Mouse (Mus musculus) lung, postnatal 14 days (tissue): ENCODE results near the gene Nr1i3.

Source experiments
- DNase-seq: peaks from one replicate; pipeline ENCODE4 v3.0.0; 2021

Nr1i3 gene

DNA sequence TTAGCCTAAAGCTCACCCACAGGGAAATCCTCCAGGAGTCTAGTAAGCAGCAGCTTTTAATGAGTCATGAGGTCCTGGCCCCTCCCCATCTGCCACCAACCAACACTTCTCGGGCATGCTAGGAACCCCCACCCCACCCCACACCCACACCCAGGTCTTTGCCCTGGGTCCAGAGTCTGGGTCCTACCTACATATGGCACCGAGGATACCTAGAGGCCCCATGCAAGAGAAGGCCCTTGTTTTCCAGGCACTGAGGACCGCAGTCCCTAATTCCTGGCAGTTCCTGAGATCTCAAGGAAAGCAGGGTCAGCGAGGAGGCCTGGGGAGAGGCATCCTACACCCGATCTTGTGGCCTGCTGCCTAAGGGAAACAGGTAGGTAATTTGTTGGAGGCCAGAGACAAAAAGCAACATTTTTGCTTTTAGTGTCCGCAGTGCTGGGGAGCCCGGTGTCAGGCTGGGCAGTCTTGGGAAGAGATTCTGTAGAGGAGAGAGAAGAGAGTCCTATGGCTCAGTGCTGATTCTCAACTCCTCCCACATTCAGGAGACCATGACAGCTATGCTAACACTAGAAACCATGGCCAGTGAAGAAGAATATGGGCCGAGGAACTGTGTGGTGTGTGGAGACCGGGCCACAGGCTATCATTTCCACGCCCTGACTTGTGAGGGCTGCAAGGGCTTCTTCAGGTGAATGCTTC lies at the start of gene Nr1i3:
Gene Nr1i3 (plus strand): TSS at position 170 of the 696 bp plus-strand sequence.
- no peak for DNase-seq

DNA sequence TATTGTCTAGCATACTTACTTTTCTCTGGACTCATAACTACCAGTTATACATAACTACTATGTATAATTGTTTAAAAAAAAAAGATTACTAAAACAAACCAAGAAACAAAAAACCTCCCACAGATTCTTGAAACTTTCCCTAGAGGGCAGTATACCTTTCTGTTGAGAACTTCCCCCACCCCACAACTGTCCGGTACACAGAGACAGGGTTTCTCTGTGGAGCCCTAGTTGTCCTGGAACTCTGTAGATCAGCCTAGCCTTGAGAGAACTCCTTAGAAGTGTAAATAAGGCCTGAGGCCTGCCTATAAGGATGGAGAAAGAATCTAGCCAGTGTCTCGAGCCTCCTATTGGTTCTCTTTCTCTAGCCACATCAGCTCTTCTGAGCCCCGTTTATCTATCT lies 49.5 kb upstream of the Nr1i3 start:
- no peak for DNase-seq

DNA sequence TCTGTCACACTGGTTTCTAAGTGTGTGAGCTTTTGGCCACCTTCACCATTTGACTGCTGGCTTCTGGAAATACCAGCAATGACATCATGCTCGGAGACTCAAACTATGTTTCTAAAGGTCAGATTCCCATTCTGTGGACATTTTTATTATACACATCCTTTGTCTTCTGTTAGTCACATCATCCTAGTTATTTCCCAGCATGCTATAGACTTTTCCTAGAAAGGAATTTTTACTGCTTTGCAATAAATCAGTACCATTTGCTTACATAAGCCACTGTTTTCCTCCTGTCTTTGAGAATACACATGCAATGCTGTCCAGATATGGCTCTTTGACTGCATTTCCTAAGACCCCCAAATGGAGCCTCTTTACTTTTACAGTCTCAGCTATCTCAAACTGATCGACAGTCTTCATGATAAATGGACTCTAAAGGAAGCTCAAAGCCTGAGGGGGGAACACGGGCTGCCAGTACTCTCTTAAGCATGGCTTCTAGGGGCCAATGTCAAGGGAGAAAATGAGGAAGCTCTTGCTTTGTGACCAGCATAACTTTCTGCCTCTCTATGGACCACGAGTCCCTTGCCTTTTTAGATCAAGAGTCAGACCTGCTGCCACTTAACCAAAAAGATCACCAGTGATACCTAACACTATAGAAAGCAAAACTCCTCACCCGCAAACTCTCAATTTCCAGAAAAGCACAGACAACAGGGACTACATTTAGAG lies 48.0 kb upstream of the Nr1i3 start:
- no peak for DNase-seq

DNA sequence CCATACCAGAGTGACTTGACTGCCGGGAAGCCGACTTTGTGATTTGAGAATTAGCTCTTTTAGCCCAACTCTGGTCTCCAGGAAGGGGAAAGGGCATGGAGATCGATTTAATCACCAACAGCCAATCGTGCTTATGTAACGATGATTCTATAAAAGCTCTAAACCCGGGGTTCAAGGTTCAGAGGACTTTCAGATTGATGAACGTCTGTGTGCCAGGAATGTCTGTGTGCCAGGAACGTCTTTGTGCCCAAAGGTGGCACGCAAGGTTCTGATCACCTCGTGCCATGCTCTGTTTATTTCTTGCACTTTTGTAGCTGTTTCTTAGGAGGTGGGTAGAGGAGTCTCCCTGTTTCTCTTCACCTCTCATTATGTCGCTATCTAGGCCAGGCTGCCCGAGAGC lies 44.9 kb upstream of the Nr1i3 start:
- no peak for DNase-seq

DNA sequence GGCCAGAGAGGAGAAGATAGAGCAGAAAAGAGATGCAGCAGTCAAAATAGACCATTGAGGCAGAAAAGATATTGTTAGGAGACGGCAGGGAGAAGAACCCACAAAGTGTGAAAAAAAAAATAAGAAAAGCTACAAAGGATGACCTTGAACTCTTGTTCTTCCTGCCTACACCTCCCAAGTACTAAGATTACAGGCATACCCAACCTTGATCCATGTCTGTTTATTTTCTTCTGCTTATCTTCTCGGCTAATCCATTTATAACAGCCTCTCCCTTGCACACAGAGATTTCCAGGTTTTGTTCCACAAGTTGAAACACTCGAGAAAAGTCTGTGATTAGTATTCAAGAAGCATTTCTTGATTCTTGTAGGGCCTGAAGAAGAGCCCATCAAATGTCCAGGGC lies 43.9 kb upstream of the Nr1i3 start:
- DNase-seq = no peak

DNA sequence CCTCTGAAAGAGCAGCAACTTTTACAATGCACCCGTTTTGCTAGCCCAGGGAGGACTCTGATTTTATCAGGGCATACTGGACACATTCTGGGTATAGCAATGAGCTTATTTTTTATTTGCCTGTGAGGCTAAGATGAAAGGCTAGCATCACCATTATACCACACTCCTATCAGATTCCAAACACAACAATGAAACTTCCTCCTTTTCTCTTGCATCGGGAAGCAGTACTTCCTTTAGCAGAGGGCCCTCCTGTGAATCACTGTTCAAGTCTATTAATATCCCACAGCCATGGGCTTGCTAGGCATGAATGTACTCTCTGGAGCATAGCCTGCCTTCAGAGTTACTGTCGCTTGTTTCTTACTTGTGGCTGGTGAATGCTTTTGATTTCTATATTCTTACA lies 42.6 kb upstream of the Nr1i3 start:
- no peak for DNase-seq

DNA sequence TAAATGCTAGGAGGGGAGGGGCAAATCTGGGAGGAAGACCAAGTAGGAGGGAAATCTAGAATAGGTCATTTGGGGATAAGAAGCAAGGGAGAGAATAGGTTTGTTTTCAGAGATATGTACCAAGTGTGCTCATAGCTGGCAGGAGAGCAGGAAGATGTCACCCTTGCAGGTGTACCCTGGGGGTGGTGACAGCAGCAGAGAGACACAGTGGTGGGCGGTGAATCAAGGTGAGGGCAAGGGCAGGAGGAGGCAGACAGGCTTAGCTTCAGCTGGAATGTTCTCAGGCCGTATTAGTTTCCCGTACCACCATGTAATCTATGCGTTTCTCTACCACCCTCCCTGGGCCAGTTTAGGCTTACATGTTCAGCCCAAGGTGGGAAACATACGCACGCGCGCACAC lies 41.0 kb upstream of the Nr1i3 start:
- no peak for DNase-seq

DNA sequence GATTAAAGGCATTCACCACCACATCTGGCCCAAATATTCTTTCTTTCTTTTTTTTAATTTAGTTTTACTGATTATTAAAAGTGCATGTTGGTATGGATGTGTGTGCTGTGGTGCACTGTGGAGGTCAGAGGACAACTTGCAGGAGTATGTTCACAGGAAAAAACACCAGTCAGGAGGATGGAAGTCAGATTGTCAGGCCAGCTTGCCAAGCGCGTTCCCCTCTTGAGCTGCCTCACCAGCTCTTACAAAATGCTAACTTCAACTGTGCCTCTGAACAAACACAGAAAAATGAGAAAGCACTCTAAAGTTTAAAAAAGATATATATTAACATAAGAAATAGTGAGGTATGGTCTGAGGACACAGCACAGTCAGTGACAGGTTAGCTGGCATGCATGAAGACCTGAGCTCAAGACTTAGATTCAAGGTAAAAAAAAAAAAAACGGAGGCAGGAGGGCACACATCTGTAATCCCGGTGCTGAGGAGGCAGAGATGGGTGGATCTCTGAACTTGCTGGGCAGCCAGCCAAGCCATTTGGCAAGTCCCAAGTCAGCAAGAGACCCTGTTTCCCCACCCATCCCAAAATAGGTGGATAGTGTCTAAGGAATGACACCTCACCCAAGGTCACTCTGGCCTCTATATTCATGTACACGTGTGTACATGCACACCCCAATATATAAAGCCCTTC lies 34.1 kb upstream of the Nr1i3 start:
- no peak for DNase-seq

DNA sequence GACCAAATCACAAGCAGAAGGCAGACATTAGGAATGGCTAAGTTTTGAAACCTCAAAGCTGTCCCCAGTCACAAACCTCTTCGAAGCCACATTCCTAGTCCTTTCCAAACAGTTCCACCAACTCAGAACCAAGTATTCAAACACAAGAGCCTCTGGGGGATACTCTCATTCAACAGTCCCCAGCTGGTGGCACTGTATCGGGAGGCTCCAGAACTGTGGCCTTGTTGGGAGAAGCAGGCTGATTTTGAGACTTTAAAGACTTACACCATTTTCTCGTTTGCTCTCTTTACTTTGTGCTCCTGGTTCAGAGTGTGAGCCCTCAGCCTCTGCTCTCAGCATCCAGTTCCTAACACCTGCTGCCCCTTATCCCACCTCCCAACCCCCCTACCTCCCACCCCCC lies 30.7 kb upstream of the Nr1i3 start:
- no peak for DNase-seq

DNA sequence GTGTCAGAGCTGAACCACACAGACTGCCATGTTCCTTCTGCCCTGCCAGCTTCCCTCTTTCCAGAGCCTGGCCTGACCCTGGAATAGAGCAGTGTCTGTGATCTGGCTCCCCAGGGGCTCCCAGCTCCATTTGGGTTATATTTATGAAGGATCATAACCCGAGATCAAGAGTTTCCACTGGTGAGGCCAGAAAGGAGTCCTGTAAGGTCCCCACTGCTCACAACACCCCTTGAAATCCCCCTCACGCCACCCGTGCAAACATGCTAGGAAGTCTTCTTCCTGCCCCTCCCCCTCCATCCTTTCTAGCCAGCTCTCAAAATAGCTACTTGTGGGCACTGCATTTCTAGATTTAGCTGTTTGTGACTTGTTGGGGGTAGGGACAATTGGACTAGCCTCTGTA lies 30.1 kb upstream of the Nr1i3 start:
- DNase-seq = peak; percentile 35

DNA sequence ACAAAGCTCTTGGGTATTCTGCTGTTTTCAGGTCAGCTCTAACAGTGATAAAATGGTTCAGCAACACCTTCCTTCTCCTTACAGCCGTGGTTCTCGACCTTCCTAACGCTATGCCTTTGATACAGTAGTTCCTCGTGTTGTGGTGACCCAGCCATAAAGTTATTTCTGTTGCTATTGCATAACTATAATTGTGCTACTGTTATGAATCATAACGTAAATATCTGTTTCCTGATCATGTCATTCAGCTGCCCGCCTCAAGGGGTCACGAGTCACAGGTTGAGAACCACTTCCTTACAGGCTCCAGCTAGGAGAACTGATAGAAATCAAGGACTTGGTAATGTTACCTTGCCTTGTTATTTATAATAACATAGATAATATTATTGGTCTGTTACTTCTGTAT lies 29.5 kb upstream of the Nr1i3 start:
- peak; percentile 66 for DNase-seq

DNA sequence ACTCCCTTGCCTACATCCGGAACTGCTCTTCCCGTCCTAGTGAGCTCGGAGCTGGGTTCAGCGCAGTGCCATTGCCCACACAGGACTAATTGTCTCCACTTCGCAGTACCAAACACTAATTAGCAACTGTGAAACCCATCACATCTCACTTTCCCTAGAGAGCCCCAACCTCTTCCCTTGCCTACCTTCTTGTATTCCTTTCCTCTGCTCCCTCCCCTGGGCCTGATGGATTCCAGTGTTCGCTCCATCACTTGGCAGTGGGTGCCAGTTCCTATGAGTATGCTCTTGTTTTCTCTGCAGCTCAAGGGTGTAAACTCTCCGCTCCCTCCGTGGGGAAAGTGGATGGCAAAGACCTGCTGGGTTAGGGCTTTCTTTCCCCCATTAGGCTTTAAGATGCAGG lies 28.1 kb upstream of the Nr1i3 start:
- DNase-seq = no peak

DNA sequence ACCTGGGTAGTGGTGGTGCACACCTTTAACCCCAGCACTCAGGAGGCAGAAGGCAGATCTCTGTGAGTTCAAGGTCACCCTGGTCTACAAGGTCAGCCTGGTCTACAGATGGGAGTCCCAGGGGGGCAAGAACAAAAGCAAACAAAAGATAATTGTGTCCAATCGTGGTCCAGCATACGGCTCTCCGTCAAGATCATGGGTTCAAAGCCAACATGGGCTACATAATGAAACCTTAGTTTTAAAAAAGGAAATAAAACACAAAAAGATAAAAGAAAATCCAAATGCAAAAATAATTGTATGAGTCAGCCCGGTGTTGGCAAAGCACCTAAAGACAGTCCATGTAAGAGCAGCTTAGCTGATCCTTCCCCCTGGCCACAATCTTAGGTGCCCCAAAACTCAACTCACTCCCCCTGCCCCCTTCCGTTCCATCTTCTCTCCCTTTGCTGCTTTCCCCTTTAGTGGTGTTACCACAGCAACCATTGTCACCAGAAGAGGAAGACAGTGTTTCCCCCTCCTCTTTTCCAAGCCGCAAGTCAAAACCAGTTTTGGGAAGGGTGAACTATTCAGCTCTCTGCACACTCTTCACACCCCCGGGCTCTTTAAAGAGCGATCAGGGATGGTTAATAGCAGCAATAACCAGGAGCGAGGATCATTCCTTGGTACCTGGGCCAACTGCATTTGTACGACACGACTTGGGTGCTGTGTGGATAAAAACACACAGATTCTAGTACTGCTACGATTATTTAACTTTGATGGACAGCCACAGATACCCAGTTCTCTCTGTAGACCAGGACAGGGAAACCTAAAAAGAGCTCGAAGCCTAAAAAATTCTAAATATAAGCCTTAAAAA lies 25.7 kb upstream of the Nr1i3 start:
- no peak for DNase-seq

DNA sequence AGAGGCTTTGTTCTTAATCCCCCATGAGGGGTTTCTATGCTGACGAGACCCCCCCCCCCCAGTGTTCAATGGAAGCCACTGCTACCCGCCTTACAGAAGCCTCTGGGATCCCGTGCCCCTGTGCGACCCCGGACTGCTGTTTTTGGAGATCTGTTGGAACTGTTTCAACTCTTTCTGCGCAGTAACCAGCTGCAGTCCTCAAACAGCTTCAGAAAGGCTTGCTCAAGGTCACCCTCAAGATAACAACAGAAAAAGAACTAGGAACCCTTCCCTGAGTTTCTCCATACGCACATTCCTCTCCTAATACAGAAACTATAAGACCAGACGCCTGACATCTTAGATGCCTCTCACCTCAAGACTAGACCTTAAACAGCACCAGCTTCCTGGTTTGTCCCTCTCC lies 24.7 kb upstream of the Nr1i3 start:
- no peak for DNase-seq

DNA sequence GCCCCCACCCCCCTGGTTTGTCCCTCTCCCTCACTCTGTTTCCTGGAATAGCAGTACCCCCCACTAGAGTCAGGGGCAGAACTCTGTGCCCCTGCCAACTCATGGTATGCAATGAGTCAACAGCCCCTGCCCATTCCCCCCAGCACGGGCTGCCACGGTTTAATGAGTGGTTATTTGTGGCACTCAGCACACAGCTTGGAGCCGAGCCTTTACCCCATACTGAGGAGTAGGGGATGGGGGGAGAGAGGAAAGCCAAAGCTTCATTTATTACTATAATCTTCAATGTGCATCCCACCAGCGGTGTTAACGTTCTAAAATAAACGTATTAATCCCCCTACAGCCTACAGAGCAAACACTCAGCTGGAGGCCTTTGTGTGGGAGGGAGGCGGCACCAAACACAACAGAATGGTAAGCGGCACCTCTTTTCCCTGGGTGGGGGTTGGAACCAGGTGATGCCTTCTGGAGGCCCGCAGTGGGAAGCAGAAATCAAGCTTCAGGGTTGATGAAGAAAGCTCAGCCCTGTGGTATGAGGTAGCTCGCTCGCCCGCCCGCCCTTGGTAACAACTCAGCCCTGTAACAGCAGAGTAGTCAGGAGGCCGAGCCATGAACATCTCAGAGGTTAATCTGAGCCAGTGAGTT lies 24.2 kb upstream of the Nr1i3 start:
- no peak for DNase-seq

DNA sequence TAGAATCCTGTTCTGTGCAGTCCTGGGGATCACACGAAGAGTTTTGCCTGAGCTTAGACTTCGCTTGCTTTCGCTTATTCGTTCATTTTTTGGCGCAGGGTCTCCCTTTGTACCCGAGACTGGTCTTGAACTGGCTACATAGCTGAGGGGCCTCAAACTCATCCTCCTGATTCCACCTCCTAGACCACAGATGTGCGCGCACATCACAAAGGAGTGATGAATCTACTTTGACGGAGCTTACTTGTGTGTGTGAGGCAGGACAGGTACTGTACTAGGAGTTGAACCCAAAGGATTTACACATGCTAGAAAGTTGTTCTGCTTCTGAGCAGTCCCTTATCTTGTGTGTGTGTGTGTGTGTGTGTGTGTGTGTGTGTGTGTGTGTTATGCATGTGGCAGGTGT lies 22.9 kb upstream of the Nr1i3 start:
- no peak for DNase-seq

DNA sequence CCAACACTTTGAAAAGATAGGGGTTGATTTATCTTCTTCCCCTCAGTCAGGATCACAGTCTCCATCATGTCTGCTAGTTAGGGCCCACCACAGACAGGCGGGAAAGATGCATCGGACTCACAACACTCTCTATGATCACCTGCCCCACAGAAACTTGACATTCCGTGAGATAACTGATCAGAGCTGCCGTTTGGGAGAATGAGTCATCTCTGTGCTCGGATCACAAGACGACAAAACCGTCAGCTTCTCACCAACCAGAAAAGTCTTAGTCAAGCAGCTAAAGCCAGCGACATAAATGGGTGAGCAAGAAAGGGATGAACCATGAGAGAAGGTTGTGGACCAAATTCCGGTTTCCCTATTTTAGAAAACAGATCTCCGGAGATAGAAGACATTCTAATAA lies 21.5 kb upstream of the Nr1i3 start:
- DNase-seq = no peak

DNA sequence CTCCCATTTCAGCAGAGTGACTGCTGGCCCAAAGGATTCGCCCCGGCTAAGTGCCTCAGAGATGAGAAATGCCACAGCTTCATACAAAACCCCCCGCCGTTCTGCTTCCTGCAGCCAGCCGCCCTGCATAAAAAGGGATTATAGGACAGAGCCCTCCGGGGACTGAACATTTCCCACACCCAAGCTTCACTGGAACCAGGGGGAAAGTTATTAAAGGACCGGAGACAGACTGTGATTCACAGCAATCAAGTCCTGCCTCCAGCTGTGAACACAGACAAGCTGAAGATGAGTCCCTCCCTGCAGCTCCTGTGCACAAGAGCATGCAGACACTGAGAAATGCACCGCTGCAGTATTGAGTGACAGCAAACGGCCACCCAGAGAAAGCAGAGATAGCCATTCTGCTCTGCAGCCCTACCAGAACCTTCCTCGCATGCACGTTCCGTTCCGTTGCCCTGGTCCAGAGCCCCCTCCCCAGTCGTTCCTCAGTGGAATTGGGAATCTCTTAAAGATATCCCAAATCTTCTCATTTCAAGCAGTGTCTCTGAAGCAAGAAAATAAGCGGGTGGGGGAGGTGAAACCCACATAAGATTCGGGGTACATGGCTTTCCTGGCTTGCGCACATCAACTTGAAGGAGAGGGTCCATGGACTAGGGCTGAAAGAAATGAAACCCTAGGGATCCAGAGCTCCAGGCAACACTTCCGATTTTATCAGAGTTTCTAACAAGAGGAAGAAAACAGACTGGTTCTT lies 20.5 kb upstream of the Nr1i3 start:
- DNase-seq = no peak

DNA sequence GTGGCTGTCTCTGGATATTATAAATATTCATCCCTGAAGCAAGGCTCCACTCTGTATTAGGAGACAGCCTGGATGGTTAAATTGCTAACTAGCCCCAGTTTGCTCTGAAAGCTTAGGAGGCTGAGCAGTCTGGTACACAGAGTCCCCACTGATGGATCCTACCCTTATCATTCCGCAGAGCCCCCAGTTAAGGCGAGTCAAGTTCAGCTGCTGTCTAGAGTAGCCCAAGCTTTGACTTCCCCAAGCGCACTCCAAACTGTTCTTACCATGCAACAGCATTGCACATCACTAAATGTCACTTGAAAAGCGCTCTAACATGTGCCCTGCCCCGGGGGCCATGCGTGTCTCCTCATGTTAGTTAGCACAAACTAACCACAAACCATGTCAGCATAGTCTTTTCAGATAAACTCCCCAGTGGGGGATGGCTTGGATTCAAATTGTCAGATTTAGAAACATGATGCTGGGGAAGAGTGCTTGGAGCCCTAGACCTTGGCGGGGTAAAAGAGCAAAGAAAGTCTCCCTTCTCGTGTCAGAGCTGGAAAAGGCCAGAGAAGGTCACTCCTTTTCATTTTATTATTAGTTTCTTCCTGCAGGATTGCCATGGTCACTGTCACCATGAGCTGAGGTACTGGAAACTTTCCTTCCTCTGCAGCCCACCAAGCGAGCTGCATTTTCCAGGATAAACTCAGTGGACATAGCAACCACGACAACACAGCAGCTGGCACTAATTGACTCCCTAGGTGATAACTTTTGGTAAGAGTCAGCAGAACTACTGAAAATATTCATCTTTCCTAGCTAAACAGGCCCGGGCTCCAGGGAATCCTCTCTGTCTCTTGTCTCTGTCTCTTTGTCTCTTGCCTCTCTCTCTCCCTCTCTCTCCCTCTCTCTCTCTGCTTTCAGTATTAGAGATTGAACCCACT lies 19.6 kb upstream of the Nr1i3 start:
- no peak for DNase-seq

DNA sequence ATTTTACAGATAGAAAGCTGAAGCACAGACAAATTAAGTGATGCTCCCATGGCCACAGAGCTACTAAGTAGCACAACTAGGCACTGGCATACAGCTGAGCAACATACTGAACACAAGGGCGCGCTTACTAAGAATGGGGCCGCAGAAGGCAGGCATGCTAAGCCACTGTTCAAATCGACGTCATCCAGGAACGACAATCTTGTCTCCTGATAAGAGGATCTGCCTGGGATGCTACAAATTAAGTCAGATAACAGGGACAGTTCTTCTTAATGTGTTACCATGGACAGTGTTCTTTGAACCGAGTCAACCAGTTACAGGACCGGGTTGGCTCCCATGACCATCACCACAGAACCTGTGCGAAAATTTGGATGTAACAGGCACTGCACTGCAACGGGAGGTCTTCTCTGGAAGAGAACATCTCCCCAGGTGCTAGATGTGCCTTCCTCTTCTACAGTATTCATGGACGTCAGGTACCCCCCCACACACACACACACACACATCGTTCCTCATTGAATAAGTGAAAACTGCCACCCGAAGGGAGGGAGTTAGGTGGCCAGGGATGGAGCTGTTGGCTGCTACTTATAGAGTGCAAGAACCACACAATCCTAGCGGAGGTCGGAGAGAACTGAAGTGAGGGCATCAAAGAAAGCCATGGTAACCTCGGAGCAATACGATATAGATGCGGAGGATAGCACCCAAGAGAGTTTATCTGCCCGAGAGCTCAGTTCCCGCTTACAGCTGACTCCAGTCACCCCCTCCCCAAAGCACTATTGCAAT lies 18.5 kb upstream of the Nr1i3 start:
- no peak for DNase-seq
